Mouse (Mus musculus): ENCODE data around the gene Ppwd1. TPM values are rescaled to one million over a fixed set of nuclear protein-coding genes. Genes with fewer than 3 reads are reported as not detected.
"Not testable (repeated sequence)": the region's sequence is repeated elsewhere in the genome, so short reads cannot be mapped to it uniquely, and the experiment has no call there.

The Ppwd1 gene
- total RNA-seq (2014; rRNA removed) (5.3 and 5.6 TPM in 2 replicates), polyA plus RNA-seq (2015; fragmentation: Nextera tagmentation; extraction: Ambion mirVana) (5.2 and 6.7 TPM in 2 replicates)

GRCm38 (mm10) chr13:104228384-104229066 lies at the start of gene Ppwd1, which contains the start of gene Cenpk:
TSS of gene Ppwd1 (minus strand) at chr13:104228843.
TSS of gene Cenpk (plus strand) at chr13:104228611.
- peak; percentile 100 for ATAC-seq (ENCODE audit: low FRiP score)
- no peaks in the 10 kb centered on the region for H3K27me3 ChIP-seq (ENCODE audit: insufficient read depth, low read length)
- under 1% methylated on average over 55 of the region's 55 CpGs for WGBS
- H3K9me3 ChIP-seq (ENCODE audit: low read length), result no peaks in the 10 kb centered on the region
- peak within 1 kb of the TSS; percentile 81 for H3K27ac ChIP-seq (ENCODE audit: low read depth, low read length)
- peak within 1 kb of the TSS; percentile 63 for H3K9ac ChIP-seq (replicated peaks; ENCODE audit: low read length, poor library complexity, severe bottlenecking)
- peaks cover 3% of the 10 kb centered on the region; the same call in 1 of the 2 replicates for H3K4me1 ChIP-seq (ENCODE audit: insufficient read depth, low read length)
- peak; percentile 98 for DNase-seq (ENCODE audit: low spot score)
- peak within 1 kb of the TSS; percentile 71 for H3K4me2 ChIP-seq (ENCODE audit: low read depth, low read length, poor library complexity, severe bottlenecking)
- TF ChIP-seq CTCF (IDR thresholded peaks at IDR 0.05), result no peak; the same call in 1 of the 2 replicates
- H3K4me3 ChIP-seq (ENCODE audit: low read depth, low read length), result peak within 1 kb of the TSS; percentile 69
- H3K36me3 ChIP-seq (ENCODE audit: insufficient read depth, low read length), result 0 out of 2 replicates have a peak, but pooled peaks cover 3% of the 10 kb centered on the region

- Histone ChIP-seq H3K9me3 (ENCODE audit: low read length) (no peaks in the 10 kb centered on the region), H3K27me3 (ENCODE audit: insufficient read depth, low read length) (no peaks in the 10 kb centered on the region), H3K4me3 (ENCODE audit: low read depth, low read length) (no peak overlapping the region), H3K4me1 (ENCODE audit: insufficient read depth, low read length) (no peaks in the 10 kb centered on the region), H3K4me2 (ENCODE audit: low read depth, low read length, poor library complexity, severe bottlenecking) (no peak overlapping the region), H3K9ac (replicated peaks; ENCODE audit: low read length, poor library complexity, severe bottlenecking) (no peak overlapping the region), H3K27ac (ENCODE audit: low read depth, low read length) (no peak overlapping the region), H3K36me3 (ENCODE audit: insufficient read depth, low read length) (no peaks in the 10 kb centered on the region)
- WGBS, result 91% methylated on average over 3 of the region's 3 CpGs
- TF ChIP-seq CTCF (IDR thresholded peaks at IDR 0.05), result no peak
- ATAC-seq (ENCODE audit: low FRiP score), result no peak
- no peak for DNase-seq (ENCODE audit: low spot score)
Observed at GRCm38 (mm10) chr13:104258997-104259396, 30.4 kb upstream of the Ppwd1 start.

- Histone ChIP-seq H3K4me2 (ENCODE audit: low read depth, low read length, poor library complexity, severe bottlenecking) (peak overlapping the region; percentile 64), H3K4me1 (ENCODE audit: insufficient read depth, low read length) (peaks cover 3% of the 10 kb centered on the region; the same call in 1 of the 2 replicates), H3K9me3 (ENCODE audit: low read length) (no peaks in the 10 kb centered on the region), H3K27me3 (ENCODE audit: insufficient read depth, low read length) (no peaks in the 10 kb centered on the region), H3K27ac (ENCODE audit: low read depth, low read length) (no peak overlapping the region), H3K4me3 (ENCODE audit: low read depth, low read length) (peak overlapping the region; percentile 69), H3K36me3 (ENCODE audit: insufficient read depth, low read length) (0 out of 2 replicates have a peak, but pooled peaks cover 3% of the 10 kb centered on the region), H3K9ac (replicated peaks; ENCODE audit: low read length, poor library complexity, severe bottlenecking) (peak overlapping the region; percentile 57)
- DNase-seq (ENCODE audit: low spot score) (no peak), ATAC-seq (ENCODE audit: low FRiP score) (peak; percentile 41; the same call in 1 of the 2 replicates)
- 5% methylated on average over 15 of the region's 15 CpGs for WGBS
- TF ChIP-seq CTCF (IDR thresholded peaks at IDR 0.05), result no peak
Observed at GRCm38 (mm10) chr13:104229181-104229580, 538 bp upstream of the Ppwd1 start.

GRCm38 (mm10) chr13:104227478-104227877 lies 1.2 kb downstream of the Ppwd1 start:
- Histone ChIP-seq H3K9ac (replicated peaks; ENCODE audit: low read length, poor library complexity, severe bottlenecking) (no peak overlapping the region), H3K4me3 (ENCODE audit: low read depth, low read length) (peak overlapping the region; percentile 69)
- no peak for ATAC-seq (ENCODE audit: low FRiP score)

GRCm38 (mm10) chr13:104204313-104204712 lies 24.3 kb downstream of the Ppwd1 start:
- H3K4me1 ChIP-seq (ENCODE audit: insufficient read depth, low read length), result no peaks in the 10 kb centered on the region
- ATAC-seq (ENCODE audit: low FRiP score), result no peak
- 44% methylated on average over 1 of the region's 1 CpGs for WGBS
- H3K9ac ChIP-seq (replicated peaks; ENCODE audit: low read length, poor library complexity, severe bottlenecking), result no peak overlapping the region
- no peaks in the 10 kb centered on the region for H3K27me3 ChIP-seq (ENCODE audit: insufficient read depth, low read length)
- no peak overlapping the region for H3K4me3 ChIP-seq (ENCODE audit: low read depth, low read length)
- peaks cover 6% of the 10 kb centered on the region; the same call in 1 of the 2 replicates for H3K36me3 ChIP-seq (ENCODE audit: insufficient read depth, low read length)
- peak; percentile 66 for TF ChIP-seq CTCF (IDR thresholded peaks at IDR 0.05)
- DNase-seq (ENCODE audit: low spot score), result no peak
- no peak overlapping the region for H3K4me2 ChIP-seq (ENCODE audit: low read depth, low read length, poor library complexity, severe bottlenecking)
- no peaks in the 10 kb centered on the region for H3K9me3 ChIP-seq (ENCODE audit: low read length)
- no peak overlapping the region for H3K27ac ChIP-seq (ENCODE audit: low read depth, low read length)

More at GRCm38 (mm10) chr13:104227478-104227877, 1.2 kb downstream of the Ppwd1 start:
- TF ChIP-seq CTCF (IDR thresholded peaks at IDR 0.05), result no peak
- Histone ChIP-seq H3K27me3 (ENCODE audit: insufficient read depth, low read length) (no peaks in the 10 kb centered on the region), H3K4me1 (ENCODE audit: insufficient read depth, low read length) (peaks cover 3% of the 10 kb centered on the region; the same call in 1 of the 2 replicates), H3K4me2 (ENCODE audit: low read depth, low read length, poor library complexity, severe bottlenecking) (peak overlapping the region; percentile 71), H3K9me3 (ENCODE audit: low read length) (no peaks in the 10 kb centered on the region), H3K27ac (ENCODE audit: low read depth, low read length) (no peak overlapping the region), H3K36me3 (ENCODE audit: insufficient read depth, low read length) (0 out of 2 replicates have a peak, but pooled peaks cover 3% of the 10 kb centered on the region)
- 69% methylated on average over 3 of the region's 3 CpGs for WGBS
- no peak for DNase-seq (ENCODE audit: low spot score)

GRCm38 (mm10) chr13:104195891-104196290 lies 32.8 kb downstream of the Ppwd1 start:
- peaks cover 11% of the 10 kb centered on the region; the same call in 1 of the 2 replicates for H3K36me3 ChIP-seq (ENCODE audit: insufficient read depth, low read length)
- H3K4me1 ChIP-seq (ENCODE audit: insufficient read depth, low read length); DNase-seq (ENCODE audit: low spot score); H3K9ac ChIP-seq (replicated peaks; ENCODE audit: low read length, poor library complexity, severe bottlenecking); H3K27me3 ChIP-seq (ENCODE audit: insufficient read depth, low read length); H3K9me3 ChIP-seq (ENCODE audit: low read length); H3K4me2 ChIP-seq (ENCODE audit: low read depth, low read length, poor library complexity, severe bottlenecking); ATAC-seq (ENCODE audit: low FRiP score); H3K4me3 ChIP-seq (ENCODE audit: low read depth, low read length); H3K27ac ChIP-seq (ENCODE audit: low read depth, low read length): not testable (repeated sequence)
